Comparison of ENCODE assay signal across 7 mouse cellular contexts in the genomic region with DNA sequence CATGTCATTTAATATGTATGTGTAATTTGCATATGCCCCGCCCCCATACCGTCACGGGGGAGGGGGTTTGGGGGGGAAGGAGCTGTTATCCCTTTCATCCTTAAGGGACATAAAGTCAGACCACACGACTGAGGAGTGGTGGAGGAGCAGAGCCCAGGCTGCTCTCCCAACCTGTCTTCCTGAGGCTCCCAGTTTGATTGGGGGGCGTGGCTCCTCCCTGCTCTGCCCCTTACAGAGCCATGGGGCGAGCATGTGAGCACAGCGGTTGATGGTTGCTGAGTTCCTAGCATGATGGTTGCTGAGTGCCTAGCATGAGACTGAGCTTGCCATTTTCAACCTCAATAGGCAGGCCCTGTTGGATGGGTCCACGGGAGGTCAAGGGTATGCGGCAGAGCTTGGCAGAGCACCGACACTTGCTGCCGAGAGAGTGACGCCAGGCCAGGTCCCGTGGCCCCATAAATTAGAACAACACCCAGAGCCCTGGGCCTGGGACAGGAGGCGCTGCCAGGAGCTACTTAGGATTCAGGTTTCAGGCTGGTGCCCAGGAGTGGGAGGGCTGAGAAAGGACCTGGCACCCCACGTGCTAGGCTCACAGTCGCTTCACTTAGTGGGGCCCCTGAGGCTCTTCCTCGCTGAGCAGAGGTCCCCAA. TPM values are rescaled to one million over a fixed set of nuclear protein-coding genes. Genes with fewer than 3 reads are reported as not detected.
DNase-seq lines count a peak whose midpoint lies in the region; ATAC-seq lines count a peak whose summit lies in the region.

No protein-coding gene starts in this region.

- no peak overlapping the region for H3K4me2 ChIP-seq in forebrain, embryonic 16.5 days (ENCODE audit: low read length)
- H3K4me2 ChIP-seq in intestine, embryonic 14.5 days (ENCODE audit: low read length): no peak overlapping the region
- H3K4me2 ChIP-seq in liver, embryonic 15.5 days: peak overlapping the region; percentile 36; the same call in 1 of the 2 replicates
- no peak overlapping the region; the same call in 1 of the 2 replicates for H3K4me2 ChIP-seq in midbrain, embryonic 11.5 days

- 0 out of 2 replicates have a peak, but pooled peaks have one; percentile 9 for ATAC-seq in forebrain, embryonic 16.5 days
- no peak for ATAC-seq in intestine, embryonic 14.5 days (replicated peaks; ENCODE audit: low FRiP score, low TSS enrichment, low read depth)
- no peak for ATAC-seq in liver, embryonic 15.5 days (ENCODE audit: insufficient read depth)
- no peak for ATAC-seq in midbrain, embryonic 11.5 days (ENCODE audit: low FRiP score)

- no peak overlapping the region for H3K27ac ChIP-seq in forebrain, embryonic 16.5 days (ENCODE audit: low read length)
- H3K27ac ChIP-seq in intestine, embryonic 14.5 days (ENCODE audit: low read depth): no peak overlapping the region
- H3K27ac ChIP-seq in liver, embryonic 15.5 days (replicated peaks): no peak overlapping the region
- H3K27ac ChIP-seq in midbrain, embryonic 11.5 days (ENCODE audit: low read depth, low read length): no peak overlapping the region

- peaks cover 14% of the 10 kb centered on the region for H3K4me1 ChIP-seq in forebrain, embryonic 16.5 days (replicated peaks; ENCODE audit: control insufficient read depth, insufficient read depth, low read length)
- H3K4me1 ChIP-seq in intestine, embryonic 14.5 days (replicated peaks; ENCODE audit: control insufficient read depth, insufficient read depth, low read length): no peaks in the 10 kb centered on the region
- H3K4me1 ChIP-seq in liver, embryonic 15.5 days (replicated peaks): peaks cover 34% of the 10 kb centered on the region
- peaks cover 6% of the 10 kb centered on the region; the same call in 1 of the 2 replicates for H3K4me1 ChIP-seq in midbrain, embryonic 11.5 days (ENCODE audit: control insufficient read depth, insufficient read depth, low read length)

- peak; percentile 24 for DNase-seq in ovary, postnatal 36 days (ENCODE audit: low spot score)
- DNase-seq in ovary, postnatal 10 days (ENCODE audit: low spot score): no peak
- DNase-seq in intestine, embryonic 14.5 days (ENCODE audit: low spot score): peak; percentile 53
- DNase-seq in adipocyte (ENCODE audit: low spot score): no peak
- no peak for DNase-seq in midbrain, embryonic 11.5 days (ENCODE audit: low spot score, missing footprints)

- no peaks in the 10 kb centered on the region for H3K9me3 ChIP-seq in forebrain, embryonic 16.5 days (ENCODE audit: control insufficient read depth, low read length)
- no peaks in the 10 kb centered on the region for H3K9me3 ChIP-seq in intestine, embryonic 14.5 days (ENCODE audit: control insufficient read depth, low read length)
- H3K9me3 ChIP-seq in liver, embryonic 15.5 days (replicated peaks): no peaks in the 10 kb centered on the region
- no peaks in the 10 kb centered on the region for H3K9me3 ChIP-seq in midbrain, embryonic 11.5 days (ENCODE audit: control insufficient read depth, low read length)

- no peak overlapping the region for H3K4me3 ChIP-seq in forebrain, embryonic 16.5 days (replicated peaks; ENCODE audit: low read length)
- no peak overlapping the region for H3K4me3 ChIP-seq in intestine, embryonic 14.5 days (ENCODE audit: low read depth, low read length)
- no peak overlapping the region for H3K4me3 ChIP-seq in liver, embryonic 15.5 days (replicated peaks)
- no peak overlapping the region for H3K4me3 ChIP-seq in midbrain, embryonic 11.5 days (ENCODE audit: low read depth, low read length)

- no peaks in the 10 kb centered on the region for H3K36me3 ChIP-seq in forebrain, embryonic 16.5 days (ENCODE audit: control insufficient read depth, insufficient read depth)
- no peaks in the 10 kb centered on the region for H3K36me3 ChIP-seq in intestine, embryonic 14.5 days (ENCODE audit: control insufficient read depth, insufficient read depth, low read length)
- H3K36me3 ChIP-seq in liver, embryonic 15.5 days (replicated peaks): no peaks in the 10 kb centered on the region
- H3K36me3 ChIP-seq in midbrain, embryonic 11.5 days (ENCODE audit: control insufficient read depth, insufficient read depth, low read length): no peaks in the 10 kb centered on the region

- peaks cover 4% of the 10 kb centered on the region for H3K27me3 ChIP-seq in forebrain, embryonic 16.5 days (replicated peaks; ENCODE audit: control insufficient read depth, insufficient read depth, low read length)
- peaks cover 15% of the 10 kb centered on the region for H3K27me3 ChIP-seq in intestine, embryonic 14.5 days (replicated peaks; ENCODE audit: control insufficient read depth, insufficient read depth, low read length)
- H3K27me3 ChIP-seq in liver, embryonic 15.5 days: peaks cover 37% of the 10 kb centered on the region
- peaks cover 12% of the 10 kb centered on the region for H3K27me3 ChIP-seq in midbrain, embryonic 11.5 days (ENCODE audit: control insufficient read depth, insufficient read depth, low read length)

- WGBS in forebrain, embryonic 16.5 days: 35% methylated on average over 17 of the region's 17 CpGs
- 22% methylated on average over 17 of the region's 17 CpGs for WGBS in intestine, embryonic 14.5 days
- WGBS in liver, embryonic 15.5 days (ENCODE audit: insufficient replicate concordance): 32% methylated on average over 17 of the region's 17 CpGs
- WGBS in midbrain, embryonic 11.5 days: 41% methylated on average over 17 of the region's 17 CpGs

- H3K9ac ChIP-seq in forebrain, embryonic 16.5 days (replicated peaks; ENCODE audit: low read depth, low read length): no peak overlapping the region
- H3K9ac ChIP-seq in intestine, embryonic 14.5 days (ENCODE audit: low read length): no peak overlapping the region
- H3K9ac ChIP-seq in liver, embryonic 15.5 days: no peak overlapping the region
- H3K9ac ChIP-seq in midbrain, embryonic 11.5 days (ENCODE audit: low read length): no peak overlapping the region

RNA-seq across cellular contexts. Expression of gene Padi2, which starts 4.6 kb away (rescaled TPM):
- 0.88 and 1.0 TPM in 2 replicates for polyA plus RNA-seq in forebrain, embryonic 16.5 days (2015; fragmentation: Nextera tagmentation; extraction: Ambion mirVana)
- 1.9 and 2.5 TPM in 2 replicates for polyA plus RNA-seq in intestine, embryonic 14.5 days (2014; fragmentation: Nextera tagmentation; extraction: Ambion mirVana)
- 1.6 and 2.2 TPM in 2 replicates for polyA plus RNA-seq in liver, embryonic 15.5 days (2015; fragmentation: Nextera tagmentation; extraction: Ambion mirVana)
- polyA plus RNA-seq in midbrain, embryonic 11.5 days (2014; fragmentation: Nextera tagmentation; extraction: Ambion mirVana): 0.47 and 0.49 TPM in 2 replicates

RNA-seq across cellular contexts. Expression of gene Sdhb, which starts 50.2 kb away (rescaled TPM):
- 420 and 438 TPM in 2 replicates for polyA plus RNA-seq in forebrain, embryonic 16.5 days (2015; fragmentation: Nextera tagmentation; extraction: Ambion mirVana)
- polyA plus RNA-seq in intestine, embryonic 14.5 days (2014; fragmentation: Nextera tagmentation; extraction: Ambion mirVana): 457 and 488 TPM in 2 replicates
- polyA plus RNA-seq in liver, embryonic 15.5 days (2015; fragmentation: Nextera tagmentation; extraction: Ambion mirVana): 192 and 196 TPM in 2 replicates
- polyA plus RNA-seq in midbrain, embryonic 11.5 days (2014; fragmentation: Nextera tagmentation; extraction: Ambion mirVana): 411 and 422 TPM in 2 replicates

Comparison
In these comparisons a context has a peak if more than half of its experiments do, and no peak if none do; other contexts are left out.
1. DNase-seq: peak in ovary, postnatal 36 days (single experiment) and intestine, embryonic 14.5 days (single experiment); none in ovary, postnatal 10 days (single experiment), adipocyte (single experiment) and midbrain, embryonic 11.5 days (single experiment).